Mouse (Mus musculus) kidney, adult 2 months (tissue): ENCODE results near the gene Maco1. TPM values are rescaled to one million over a fixed set of nuclear protein-coding genes. Genes with fewer than 3 reads are reported as not detected.

ENCODE experiments used
- DNase-seq: peaks from one replicate; pipeline ENCODE4 v3.0.0; 2021
- H3K27ac ChIP-seq: fragments of 200-500 bp; 2 replicates; pipeline ENCODE4 v1.5.1; 2012; ENCODE audit warnings: low read depth, low read length, control low read depth, inconsistent platforms; ENCODE audit not compliant: insufficient read depth
- H3K27me3 ChIP-seq: fragments of 200-500 bp; replicated peaks from 2 replicates; pipeline ENCODE4 v1.6.1; 2012; ENCODE audit warnings: mild to moderate bottlenecking, moderate library complexity, low read length, inconsistent platforms; ENCODE audit not compliant: control insufficient read depth, insufficient read depth
- H3K36me3 ChIP-seq: fragments of 200-500 bp; 2 replicates; pipeline ENCODE4 v1.6.1; 2012; ENCODE audit warnings: mild to moderate bottlenecking, moderate library complexity, low read length, inconsistent platforms; ENCODE audit not compliant: control insufficient read depth, insufficient read depth
- H3K4me1 ChIP-seq: fragments of 200-500 bp; 2 replicates; pipeline ENCODE4 v1.6.1; 2011; ENCODE audit warnings: low read length; ENCODE audit not compliant: control insufficient read depth, insufficient read depth
- H3K4me3 ChIP-seq: fragments of 200-500 bp; 2 replicates; pipeline ENCODE4 v1.5.1; 2011; ENCODE audit warnings: mild to moderate bottlenecking, low read depth, low read length, control low read depth; ENCODE audit not compliant: insufficient read depth
- CTCF ChIP-seq: fragments of 200-500 bp; conservative IDR thresholded peaks from 2 replicates; pipeline ENCODE4 v1.5.1; 2011; ENCODE audit warnings: low read depth, mild to moderate bottlenecking, control low read depth, low read length, moderate library complexity, mixed read lengths; ENCODE audit not compliant: insufficient read depth, insufficient read length
- POLR2A ChIP-seq: fragments of 200-500 bp; IDR thresholded peaks from one replicate; pipeline ENCODE4 v1.6.1; 2011; ENCODE audit warnings: low read depth, low read length, control low read depth
- WGBS: fragments of 180-500 bp; shearing (Covaris S2); methylation state at CpG from one replicate; pipeline ENCODE4 v1.1.7; 2018; 5-methylcytosine and 5-hydroxymethylcytosine counted together
- polyA plus RNA-seq: library from polyadenylated mRNA; depleted of rRNA; stranded (reverse); fragments of >200 nt; gene quantifications from 2 replicates; pipeline ENCODE4 v1.2.3, GENCODE M21; 2012

The Maco1 gene
- polyA plus RNA-seq, 1 experiment = 10.8 TPM

DNA sequence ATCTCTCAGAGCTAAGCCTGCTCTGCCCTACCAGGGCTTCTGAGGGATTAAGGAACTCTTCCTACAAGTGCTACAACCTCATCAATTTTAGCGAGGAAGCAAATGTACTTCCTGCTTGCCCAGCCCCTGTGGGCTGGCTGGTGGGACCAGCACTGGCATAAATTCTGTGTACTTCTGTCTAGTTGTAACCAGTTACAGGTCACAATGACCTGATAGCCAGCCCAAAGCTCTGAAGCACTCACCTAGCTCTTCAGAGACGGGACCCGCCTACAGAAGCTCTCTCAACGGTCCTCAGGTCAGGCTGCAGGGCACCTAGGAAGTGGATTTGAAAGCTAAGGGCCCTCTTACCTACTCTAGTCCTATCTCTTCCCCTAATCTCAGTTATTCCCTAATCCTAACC, 35.4 kb downstream of the Maco1 start:
- H3K4me3 ChIP-seq = no peak overlapping the region
- H3K27me3 ChIP-seq = no peaks in the 10 kb centered on the region
- WGBS = 67% methylated on average over 4 of the region's 4 CpGs
- H3K36me3 ChIP-seq = no peaks in the 10 kb centered on the region
- peaks cover 4% of the 10 kb centered on the region; the same call in 1 of the 2 replicates for H3K4me1 ChIP-seq
- TF ChIP-seq POLR2A (no peak), CTCF (no peak)
- no peak for DNase-seq
- H3K27ac ChIP-seq = no peak overlapping the region

- Histone ChIP-seq H3K4me1 (peaks cover 4% of the 10 kb centered on the region; the same call in 1 of the 2 replicates), H3K4me3 (no peak overlapping the region), H3K27me3 (no peaks in the 10 kb centered on the region), H3K36me3 (no peaks in the 10 kb centered on the region; the same call in 1 of the 2 replicates), H3K27ac (no peak overlapping the region)
- TF ChIP-seq POLR2A (no peak), CTCF (no peak)
- 68% methylated on average over 4 of the region's 4 CpGs for WGBS
- DNase-seq = no peak
Measured at GRCm38 (mm10) chr4:134814229-134814571, 38.9 kb downstream of the Maco1 start.

DNA sequence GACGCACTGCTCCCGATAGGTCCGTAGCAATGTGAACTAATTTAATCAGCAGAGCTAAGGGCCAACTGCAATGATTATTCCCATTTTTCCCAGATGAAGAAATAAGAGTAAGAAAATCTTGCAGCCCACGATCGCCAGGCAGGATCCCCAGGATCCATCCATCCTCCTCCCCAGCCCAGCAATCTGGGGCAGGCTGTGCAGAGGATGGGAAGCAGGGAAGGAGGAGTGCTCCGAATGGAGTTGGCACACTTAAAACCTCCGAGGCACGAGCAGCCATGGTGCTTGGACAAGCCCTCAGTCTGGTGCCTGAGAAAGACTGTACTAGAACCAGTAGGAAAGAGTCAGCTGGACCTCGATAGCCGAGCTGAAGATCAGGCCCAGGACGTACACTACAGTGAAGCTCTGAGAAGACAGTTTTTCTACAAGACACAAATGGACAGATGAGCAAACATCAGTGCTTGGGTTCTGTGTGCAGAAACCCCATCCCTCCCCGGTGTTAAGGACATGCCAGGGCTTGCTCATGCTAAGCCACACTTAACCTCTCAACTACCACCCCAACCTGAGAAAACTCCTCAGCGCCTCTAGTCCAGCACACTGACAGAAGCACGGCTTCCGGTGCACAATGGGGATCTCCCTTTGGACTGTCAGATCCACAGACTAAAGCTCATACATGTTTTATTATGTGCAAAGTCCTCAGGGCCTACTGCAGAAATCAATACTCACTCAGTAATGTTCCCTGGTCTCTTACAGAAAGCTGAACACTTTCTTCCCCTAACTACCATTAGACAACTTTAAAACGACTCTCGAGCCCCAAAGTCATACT, 39.5 kb downstream of the Maco1 start:
- TF ChIP-seq CTCF (no peak), POLR2A (no peak)
- 84% methylated on average over 17 of the region's 17 CpGs for WGBS
- no peak for DNase-seq
- Histone ChIP-seq H3K36me3 (no peaks in the 10 kb centered on the region; the same call in 1 of the 2 replicates), H3K27ac (no peak overlapping the region), H3K4me1 (peaks cover 4% of the 10 kb centered on the region; the same call in 1 of the 2 replicates), H3K4me3 (no peak overlapping the region), H3K27me3 (no peaks in the 10 kb centered on the region)

- 13% methylated on average over 5 of the region's 5 CpGs for WGBS
- H3K4me3 ChIP-seq = no peak overlapping the region
- TF ChIP-seq CTCF = no peak
- TF ChIP-seq POLR2A = no peak
- DNase-seq = peak; percentile 98
- no peaks in the 10 kb centered on the region; the same call in 1 of the 2 replicates for H3K36me3 ChIP-seq
- H3K4me1 ChIP-seq = peaks cover 25% of the 10 kb centered on the region
- no peaks in the 10 kb centered on the region for H3K27me3 ChIP-seq
- peak overlapping the region; percentile 41; the same call in 1 of the 2 replicates for H3K27ac ChIP-seq
Measured at GRCm38 (mm10) chr4:134804765-134805164, 48.4 kb downstream of the Maco1 start.

DNA sequence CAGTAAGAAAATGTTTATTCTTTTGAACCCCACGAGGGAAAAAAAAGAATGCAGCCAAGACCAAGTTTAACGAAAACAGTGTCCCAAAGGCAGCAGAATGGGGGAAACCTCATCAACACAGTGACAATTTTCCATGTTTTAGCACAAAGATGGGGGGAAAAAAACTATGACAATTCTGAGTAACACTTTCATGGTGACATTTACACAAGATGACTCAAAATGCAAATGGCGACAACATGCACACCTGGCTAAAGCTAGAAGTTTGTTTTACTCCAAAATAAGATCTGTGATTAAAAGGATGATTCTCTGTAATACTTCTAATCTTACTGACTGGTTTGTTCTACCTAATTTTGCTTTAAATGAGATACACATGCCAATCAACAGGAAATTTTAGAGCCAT, 50.4 kb downstream of the Maco1 start:
- H3K36me3 ChIP-seq = no peaks in the 10 kb centered on the region
- TF ChIP-seq POLR2A (no peak), CTCF (no peak)
- 80% methylated on average over 3 of the region's 3 CpGs for WGBS
- no peak overlapping the region for H3K27ac ChIP-seq
- no peaks in the 10 kb centered on the region for H3K27me3 ChIP-seq
- no peak for DNase-seq
- no peak overlapping the region for H3K4me3 ChIP-seq
- H3K4me1 ChIP-seq = peaks cover 31% of the 10 kb centered on the region

DNA sequence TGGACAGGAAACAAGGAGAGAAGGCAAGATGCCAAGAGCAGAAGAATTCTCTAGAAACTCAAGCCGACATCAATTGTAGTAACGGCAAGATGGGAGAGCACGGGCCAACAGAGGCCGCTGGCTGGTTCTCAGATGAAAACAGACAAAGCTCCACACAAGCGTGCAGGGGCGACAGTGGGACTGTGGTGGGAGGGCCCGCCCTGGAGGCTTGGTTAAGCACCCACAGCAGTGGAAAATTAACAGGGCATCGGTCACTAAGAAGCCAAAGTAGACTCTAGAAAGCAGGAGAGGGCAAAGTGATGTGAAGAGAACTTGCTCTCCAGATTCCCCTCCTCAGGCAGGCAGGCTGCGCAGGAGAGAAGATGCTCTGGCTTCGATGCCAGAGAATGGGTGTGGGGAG, 51.0 kb downstream of the Maco1 start:
- WGBS = 38% methylated on average over 10 of the region's 10 CpGs
- DNase-seq = peak; percentile 84
- H3K27ac ChIP-seq = 0 out of 2 replicates have a peak overlapping the region, but pooled peaks have one; percentile 3
- TF ChIP-seq CTCF = no peak
- TF ChIP-seq POLR2A = no peak
- peaks cover 35% of the 10 kb centered on the region for H3K4me1 ChIP-seq
- no peaks in the 10 kb centered on the region for H3K27me3 ChIP-seq
- no peak overlapping the region for H3K4me3 ChIP-seq
- no peaks in the 10 kb centered on the region for H3K36me3 ChIP-seq

DNA sequence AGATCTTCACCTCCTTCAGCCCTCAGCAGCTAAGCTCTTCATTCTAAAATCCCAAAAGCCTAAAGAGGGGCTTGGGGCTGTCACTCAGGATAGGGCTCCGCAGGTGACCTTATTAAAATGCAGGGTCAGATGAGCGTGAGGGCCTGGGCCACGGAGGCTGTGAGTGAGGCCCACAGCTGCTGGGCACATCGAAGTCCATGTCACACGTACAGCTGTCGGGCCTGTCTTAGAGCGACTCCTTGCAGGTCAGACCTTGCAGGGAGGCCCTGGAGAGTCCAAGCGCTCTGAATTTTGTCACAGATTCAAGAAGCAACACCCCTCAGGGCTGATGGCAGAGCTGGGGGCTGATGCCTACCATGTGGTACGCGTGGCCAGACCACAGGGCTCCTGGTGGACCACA, 52.5 kb downstream of the Maco1 start:
- 88% methylated on average over 10 of the region's 10 CpGs for WGBS
- peaks cover 37% of the 10 kb centered on the region for H3K4me1 ChIP-seq
- H3K27me3 ChIP-seq = no peaks in the 10 kb centered on the region
- TF ChIP-seq CTCF (no peak), POLR2A (no peak)
- H3K4me3 ChIP-seq = no peak overlapping the region
- no peak overlapping the region for H3K27ac ChIP-seq
- DNase-seq = no peak
- no peaks in the 10 kb centered on the region for H3K36me3 ChIP-seq
